Mouse (Mus musculus) liver, embryonic 14.5 days (tissue): ENCODE results near the gene Ids.

Source experiments
- CTCF ChIP-seq: IDR thresholded peaks from 2 replicates; pipeline ENCODE4 v1.5.1; 2016; ENCODE audit warnings: antibody characterized with exemption, low read depth, control low read depth
- EP300 ChIP-seq: IDR thresholded peaks from 2 replicates; pipeline ENCODE4 v1.6.1; 2016; ENCODE audit warnings: antibody characterized with exemption, low read depth

- TF ChIP-seq CTCF (no peak), EP300 (no peak)
Measured at GRCm38 (mm10) chrX:70363446-70363845, 1.4 kb downstream of the Ids start.
